Mouse (Mus musculus): Measurements from ENCODE around the gene Cd72. TPM values are rescaled to one million over a fixed set of nuclear protein-coding genes. Genes with fewer than 3 reads are reported as not detected.

Cd72 gene
- total RNA-seq, 1 experiment: 0.40 TPM

DNA sequence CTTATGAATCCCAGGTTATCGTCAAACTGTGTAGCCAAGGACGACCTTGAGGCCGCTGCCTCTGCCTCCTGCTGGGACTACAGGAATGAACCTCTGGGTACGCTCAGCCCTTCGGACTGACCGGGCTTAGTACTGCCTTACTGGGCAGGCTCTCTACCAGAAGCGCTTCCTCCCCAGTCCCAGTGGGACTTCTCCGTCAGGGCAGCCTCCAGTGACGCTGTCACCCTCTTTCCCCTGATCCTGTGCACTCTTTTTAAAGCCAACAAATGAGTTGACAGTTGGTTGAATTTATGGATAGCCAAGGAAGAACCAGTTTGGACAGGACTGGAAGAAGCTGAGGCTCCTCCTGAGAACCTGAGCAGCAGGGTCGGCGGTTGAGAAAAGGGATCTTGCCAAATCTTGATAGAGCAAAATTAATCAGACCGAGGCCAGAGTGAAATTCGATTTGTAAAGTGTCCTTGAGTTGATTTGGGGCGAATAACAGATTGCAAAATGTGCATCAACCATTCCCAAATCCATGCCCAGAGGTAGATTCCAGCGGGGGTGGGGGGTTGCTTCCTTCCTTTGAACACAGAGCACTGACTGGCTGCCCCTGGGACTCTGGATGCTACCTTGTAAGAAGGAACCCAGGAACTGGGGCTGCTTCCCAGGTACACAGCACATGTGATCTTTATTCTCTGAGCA lies 35.3 kb downstream of the Cd72 start:
- Histone ChIP-seq H3K4me3 (ENCODE audit: insufficient read depth in 1 of 2, low read depth in 1 of 2, low read length in 2 of 2, poor library complexity in 1 of 2, severe bottlenecking in 1 of 2) (no peak overlapping the region), H3K4me1 (ENCODE audit: control insufficient read depth in 2 of 2, insufficient read depth in 2 of 2, low read length in 2 of 2, poor library complexity in 1 of 2) (peaks cover 0 to 13% of the 10 kb centered on the region in 2 experiments; a peak in 1 of 4 replicates), H3K36me3 (ENCODE audit: control insufficient read depth, insufficient read depth, low read length, poor library complexity, severe bottlenecking) (peaks cover 14% of the 10 kb centered on the region; the same call in 1 of the 2 replicates), H3K9ac (ENCODE audit: insufficient read depth, low read depth, low read length, poor library complexity, severe bottlenecking) (no peak overlapping the region), H3K27ac (ENCODE audit: insufficient read depth, low read depth, low read length, poor library complexity, severe bottlenecking) (no peak overlapping the region), H3K9me3 (ENCODE audit: control insufficient read depth, insufficient read depth, low read depth, low read length) (no peaks in the 10 kb centered on the region)
- TF ChIP-seq CHD2 (IDR thresholded peaks at IDR 0.05; ENCODE audit: low read depth, low read length): no peak
- TF ChIP-seq MAFK (IDR thresholded peaks at IDR 0.05; ENCODE audit: insufficient read depth, low read depth, low read length): no peak
- no peak for TF ChIP-seq ZC3H11A (IDR thresholded peaks at IDR 0.05; ENCODE audit: borderline replicate concordance, low read depth, low read length)
- TF ChIP-seq HCFC1 (IDR thresholded peaks at IDR 0.05; ENCODE audit: borderline replicate concordance, insufficient read depth, low read length): no peak
- TF ChIP-seq ZNF384 (IDR thresholded peaks at IDR 0.05; ENCODE audit: low read depth, low read length): no peak
- DNase-seq (ENCODE audit: low read depth, low spot score): no peak
- in situ Hi-C loops (cut with MboI; ENCODE audit: low sequenced_read_pairs in 2 of 2, unreplicated experiment in 2 of 2): no loop called here

DNA sequence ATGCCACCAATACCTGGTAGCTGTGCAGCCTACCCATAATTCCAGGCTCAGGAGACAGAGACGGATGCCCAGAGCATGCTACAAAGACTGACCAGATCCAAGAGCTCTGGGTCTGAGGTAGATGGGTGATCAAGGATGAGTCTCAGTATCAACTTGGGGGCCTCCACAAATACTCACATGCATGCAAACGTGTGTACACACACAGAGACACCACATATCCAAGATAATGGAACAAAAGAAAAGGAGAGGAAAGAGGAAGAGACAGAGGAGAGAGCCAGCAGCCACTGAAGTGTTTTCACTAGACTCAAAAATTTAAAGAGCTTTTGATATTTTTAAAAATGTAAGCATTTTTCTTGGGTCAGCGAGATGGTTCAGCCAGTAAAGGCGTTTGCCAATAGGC lies 36.0 kb downstream of the Cd72 start:
- peaks cover 8% of the 10 kb centered on the region; the same call in 1 of the 2 replicates for H3K36me3 ChIP-seq (ENCODE audit: control insufficient read depth, insufficient read depth, low read length, poor library complexity, severe bottlenecking)

DNA sequence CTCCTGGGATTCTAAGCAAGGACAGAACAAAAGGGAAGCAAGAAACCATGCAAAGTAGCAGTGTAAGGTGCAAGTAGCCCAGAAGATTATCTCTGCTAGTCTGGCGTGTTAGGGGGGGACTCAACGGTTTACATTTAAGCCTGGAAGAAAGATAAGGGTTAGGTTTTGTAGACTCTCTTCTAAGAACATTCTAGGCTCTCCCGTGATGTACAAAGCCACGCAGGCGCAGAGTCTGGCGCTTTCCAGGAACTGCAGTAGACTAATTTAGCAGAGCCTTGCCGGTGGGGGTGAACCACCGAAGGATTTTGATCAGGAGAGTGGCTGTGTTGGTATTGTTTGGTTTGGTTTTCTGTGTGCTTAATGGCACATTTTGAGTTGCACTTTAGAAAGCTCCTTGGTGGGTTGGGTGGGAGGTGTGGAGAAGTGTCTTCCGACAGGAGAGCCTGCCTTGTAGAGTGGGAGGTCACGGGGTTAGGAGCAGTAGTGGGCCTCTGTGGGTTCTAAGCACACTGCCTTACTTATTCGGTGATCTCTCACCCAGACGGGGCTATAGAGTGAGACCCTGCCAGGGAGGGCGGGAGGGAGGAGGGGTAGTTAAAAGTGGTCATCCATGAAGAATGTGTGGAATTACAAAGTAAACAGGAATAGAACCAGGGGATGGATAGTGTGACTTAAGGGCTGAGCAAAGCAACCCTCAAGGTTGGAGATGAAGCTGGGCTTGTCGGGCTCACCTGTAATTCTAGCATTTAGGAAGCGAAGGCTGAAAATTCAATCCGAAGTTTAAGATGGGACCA lies 37.0 kb downstream of the Cd72 start:
- H3K9ac ChIP-seq (ENCODE audit: insufficient read depth, low read depth, low read length, poor library complexity, severe bottlenecking): no peak overlapping the region
- TF ChIP-seq ZC3H11A (IDR thresholded peaks at IDR 0.05; ENCODE audit: borderline replicate concordance, low read depth, low read length) (no peak), CHD2 (IDR thresholded peaks at IDR 0.05; ENCODE audit: low read depth, low read length) (no peak), ZNF384 (IDR thresholded peaks at IDR 0.05; ENCODE audit: low read depth, low read length) (no peak), HCFC1 (IDR thresholded peaks at IDR 0.05; ENCODE audit: borderline replicate concordance, insufficient read depth, low read length) (no peak), MAFK (IDR thresholded peaks at IDR 0.05; ENCODE audit: insufficient read depth, low read depth, low read length) (no peak)
- H3K4me3 ChIP-seq (ENCODE audit: insufficient read depth in 1 of 2, low read depth in 1 of 2, low read length in 2 of 2, poor library complexity in 1 of 2, severe bottlenecking in 1 of 2): no peak overlapping the region
- peaks cover 7% of the 10 kb centered on the region; the same call in 1 of the 2 replicates for H3K36me3 ChIP-seq (ENCODE audit: control insufficient read depth, insufficient read depth, low read length, poor library complexity, severe bottlenecking)
- H3K9me3 ChIP-seq (ENCODE audit: control insufficient read depth, insufficient read depth, low read depth, low read length): no peaks in the 10 kb centered on the region
- DNase-seq (ENCODE audit: low read depth, low spot score): no peak
- peaks cover 0 to 13% of the 10 kb centered on the region in 2 experiments; a peak in 1 of 4 replicates for H3K4me1 ChIP-seq (ENCODE audit: control insufficient read depth in 2 of 2, insufficient read depth in 2 of 2, low read length in 2 of 2, poor library complexity in 1 of 2)
- no peak overlapping the region for H3K27ac ChIP-seq (ENCODE audit: insufficient read depth, low read depth, low read length, poor library complexity, severe bottlenecking)
- in situ Hi-C loops (cut with MboI; ENCODE audit: low sequenced_read_pairs in 2 of 2, unreplicated experiment in 2 of 2): no loop called here

More for the DNA sequence above, 36.0 kb downstream of the Cd72 start:
- no peak overlapping the region for H3K4me3 ChIP-seq (ENCODE audit: insufficient read depth in 1 of 2, low read depth in 1 of 2, low read length in 2 of 2, poor library complexity in 1 of 2, severe bottlenecking in 1 of 2)
- peaks cover 0 to 13% of the 10 kb centered on the region in 2 experiments; a peak in 1 of 4 replicates for H3K4me1 ChIP-seq (ENCODE audit: control insufficient read depth in 2 of 2, insufficient read depth in 2 of 2, low read length in 2 of 2, poor library complexity in 1 of 2)
- no peak for TF ChIP-seq ZNF384 (IDR thresholded peaks at IDR 0.05; ENCODE audit: low read depth, low read length)
- no peak for TF ChIP-seq CHD2 (IDR thresholded peaks at IDR 0.05; ENCODE audit: low read depth, low read length)
- TF ChIP-seq HCFC1 (IDR thresholded peaks at IDR 0.05; ENCODE audit: borderline replicate concordance, insufficient read depth, low read length): no peak
- TF ChIP-seq MAFK (IDR thresholded peaks at IDR 0.05; ENCODE audit: insufficient read depth, low read depth, low read length): no peak
- no peak for TF ChIP-seq ZC3H11A (IDR thresholded peaks at IDR 0.05; ENCODE audit: borderline replicate concordance, low read depth, low read length)
- no peaks in the 10 kb centered on the region for H3K9me3 ChIP-seq (ENCODE audit: control insufficient read depth, insufficient read depth, low read depth, low read length)
- H3K27ac ChIP-seq (ENCODE audit: insufficient read depth, low read depth, low read length, poor library complexity, severe bottlenecking): no peak overlapping the region
- no peak for DNase-seq (ENCODE audit: low read depth, low spot score)
- H3K9ac ChIP-seq (ENCODE audit: insufficient read depth, low read depth, low read length, poor library complexity, severe bottlenecking): no peak overlapping the region
- in situ Hi-C loops (cut with MboI; ENCODE audit: low sequenced_read_pairs in 2 of 2, unreplicated experiment in 2 of 2): no loop called here

DNA sequence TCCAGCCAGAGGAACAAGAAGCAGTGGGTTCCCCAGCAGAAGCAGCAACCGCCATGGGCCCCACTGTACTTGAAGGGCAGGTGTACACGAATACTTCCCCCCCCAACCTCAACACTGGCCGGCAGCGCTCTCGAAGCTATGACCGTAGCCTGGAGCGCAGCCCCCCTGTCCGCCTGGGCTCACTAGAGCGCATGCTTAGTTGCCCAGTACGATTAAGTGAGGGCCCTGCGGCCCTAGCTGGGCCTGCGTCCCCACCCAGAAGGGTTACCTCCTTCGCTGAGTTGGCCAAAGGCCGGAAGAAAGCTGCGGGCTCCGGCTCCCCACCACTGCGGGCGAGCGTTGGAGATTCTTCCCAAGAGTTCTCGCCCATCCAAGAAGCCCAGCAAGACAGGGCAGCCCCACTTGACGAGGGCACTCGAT lies 38.3 kb downstream of the Cd72 start:
- no peak for TF ChIP-seq ZC3H11A (IDR thresholded peaks at IDR 0.05; ENCODE audit: borderline replicate concordance, low read depth, low read length)
- no peak for TF ChIP-seq CHD2 (IDR thresholded peaks at IDR 0.05; ENCODE audit: low read depth, low read length)
- no peak for TF ChIP-seq ZNF384 (IDR thresholded peaks at IDR 0.05; ENCODE audit: low read depth, low read length)
- TF ChIP-seq MAFK (IDR thresholded peaks at IDR 0.05; ENCODE audit: insufficient read depth, low read depth, low read length): no peak
- H3K9me3 ChIP-seq (ENCODE audit: control insufficient read depth, insufficient read depth, low read depth, low read length): no peaks in the 10 kb centered on the region
- peak overlapping the region; percentile 28 for H3K9ac ChIP-seq (ENCODE audit: insufficient read depth, low read depth, low read length, poor library complexity, severe bottlenecking)
- peaks cover 7% of the 10 kb centered on the region; the same call in 1 of the 2 replicates for H3K36me3 ChIP-seq (ENCODE audit: control insufficient read depth, insufficient read depth, low read length, poor library complexity, severe bottlenecking)
- in situ Hi-C loops (cut with MboI; ENCODE audit: low sequenced_read_pairs in 2 of 2, unreplicated experiment in 2 of 2): no loop called here
- no peak for DNase-seq (ENCODE audit: low read depth, low spot score)
- H3K4me1 ChIP-seq (ENCODE audit: control insufficient read depth in 2 of 2, insufficient read depth in 2 of 2, low read length in 2 of 2, poor library complexity in 1 of 2): peaks cover 0 to 11% of the 10 kb centered on the region in 2 experiments; a peak in 1 of 4 replicates
- no peak overlapping the region for H3K27ac ChIP-seq (ENCODE audit: insufficient read depth, low read depth, low read length, poor library complexity, severe bottlenecking)
- peak overlapping the region; percentile 13 to 43; a peak in 3 of 4 replicates for H3K4me3 ChIP-seq (ENCODE audit: insufficient read depth in 1 of 2, low read depth in 1 of 2, low read length in 2 of 2, poor library complexity in 1 of 2, severe bottlenecking in 1 of 2)
